Mouse (Mus musculus) left cerebral cortex, postnatal 36 days (tissue): ENCODE measurements around the gene Chid1. TPM values are rescaled to one million over a fixed set of nuclear protein-coding genes. Genes with fewer than 3 reads are reported as not detected.

Source experiments
- DNase-seq, 2 experiments: peaks; one replicate each; pipeline ENCODE4 v3.0.0; 2021 to 2022; ENCODE audit warnings: low spot score in 2 of 2, mixed read lengths in 1 of 2
- intact Hi-C: fragments of 180-260 bp; cut with DNase I; formaldehyde crosslinking; loops from one replicate; pipeline ENCODE4 v1.15.1; 2025
- total RNA-seq, 2 experiments: library from RNA; stranded (reverse); gene quantifications; 2 replicates each; pipeline ENCODE4 v1.2.3; 2021

The Chid1 gene
- total RNA-seq, 2 experiments from 2014 or later = 67.2 to 68.4 TPM

DNA sequence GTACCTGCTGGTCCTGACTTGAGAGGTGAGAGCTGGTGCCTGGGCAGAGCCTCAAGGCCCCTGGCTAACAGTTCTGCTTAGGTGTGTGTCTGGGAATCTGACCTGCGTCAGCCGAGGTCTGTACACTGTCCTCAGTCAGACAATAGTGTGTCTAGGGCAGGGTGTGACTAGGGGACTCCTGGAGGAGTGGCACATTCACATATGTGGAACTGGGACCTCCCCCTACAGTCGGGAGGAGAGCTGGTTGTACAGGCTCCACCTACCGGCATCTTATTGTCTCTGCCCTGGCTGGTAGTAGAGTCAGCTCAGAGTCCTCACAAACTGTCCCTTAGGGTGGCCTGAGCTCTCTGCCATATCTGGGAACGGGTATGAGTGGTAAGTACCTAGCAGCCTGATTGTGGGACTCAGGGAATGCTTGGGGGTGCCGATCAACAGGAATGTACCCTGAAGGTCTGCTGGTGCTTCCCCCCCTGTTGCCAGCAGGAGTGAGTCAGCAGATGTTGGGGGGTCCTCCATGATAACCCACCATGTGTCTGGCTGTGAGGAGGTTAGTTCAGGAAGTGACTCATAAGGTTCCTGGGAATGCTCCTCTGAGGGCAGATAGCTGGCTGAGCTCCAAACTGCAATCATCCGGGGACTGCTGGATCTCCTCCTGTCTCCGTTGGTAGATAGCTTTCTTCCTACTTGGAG, 71.0 kb downstream of the Chid1 start:
- intact Hi-C loops = no loop called here
- peak; percentile 50 to 58 for DNase-seq

DNA sequence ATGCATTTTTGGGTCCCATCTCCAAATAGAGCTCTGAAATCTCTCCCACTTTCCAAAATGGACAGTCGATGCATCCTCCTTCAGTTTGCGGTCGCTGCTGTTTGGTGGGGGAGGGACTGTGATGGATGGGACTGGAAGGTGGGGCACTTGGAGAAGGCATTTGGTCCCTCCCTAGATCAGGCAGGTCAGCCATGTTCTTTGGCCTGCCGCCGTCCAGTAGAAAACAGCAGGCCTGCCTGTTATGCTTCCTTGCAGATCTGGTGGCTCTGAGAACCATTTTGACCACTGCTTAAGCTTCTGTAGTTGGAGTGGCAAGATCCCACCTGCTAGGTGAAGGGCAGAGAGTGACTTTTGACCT, 71.5 kb downstream of the Chid1 start:
- intact Hi-C loops = no loop called here
- no peak for DNase-seq

DNA sequence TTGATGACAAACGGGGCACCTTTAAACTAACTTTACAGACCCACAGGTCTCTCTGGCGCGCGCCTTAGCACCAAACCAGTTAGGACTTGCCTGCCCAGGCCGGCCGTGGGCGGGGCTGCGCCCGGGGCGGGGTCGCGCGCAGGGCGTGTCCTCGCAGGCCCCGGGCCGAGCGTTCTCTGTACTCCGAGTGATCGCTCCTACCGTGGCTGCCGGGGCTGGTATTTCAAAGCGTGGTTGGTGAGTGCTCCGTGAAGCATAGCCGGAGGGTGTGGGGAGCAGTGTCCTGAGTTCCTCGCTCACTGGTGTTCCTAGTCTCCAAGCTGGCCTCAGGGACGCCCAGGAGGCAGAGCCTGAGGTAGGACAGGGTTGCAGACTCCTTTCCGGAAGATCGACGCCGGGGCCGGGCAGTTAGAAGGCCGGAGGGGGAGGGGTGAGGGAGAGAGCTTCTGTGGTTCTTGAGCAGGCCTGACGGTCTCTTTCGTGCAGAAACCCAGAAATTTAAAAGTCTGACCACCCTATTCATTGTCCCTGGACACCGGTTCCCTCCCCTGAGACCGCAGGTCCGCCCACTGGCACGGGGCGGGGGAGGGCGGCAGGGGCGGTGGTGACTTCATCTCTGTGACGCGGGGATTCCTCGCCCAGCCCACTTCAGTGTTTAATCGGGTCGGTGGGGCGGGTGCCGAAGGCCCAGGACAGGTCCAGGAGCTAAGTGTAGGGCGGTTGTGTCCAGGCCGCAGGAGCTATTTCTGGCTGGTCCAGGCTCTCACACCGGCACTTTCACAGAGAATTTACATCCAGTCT, 72.2 kb downstream of the Chid1 start, which contains the start of gene Cd151:
TSS of gene Cd151 (plus strand) at position 163 of the 801 bp plus-strand sequence.
- intact Hi-C loops = no loop called here
- DNase-seq = peak; percentile 70 to 74

DNA sequence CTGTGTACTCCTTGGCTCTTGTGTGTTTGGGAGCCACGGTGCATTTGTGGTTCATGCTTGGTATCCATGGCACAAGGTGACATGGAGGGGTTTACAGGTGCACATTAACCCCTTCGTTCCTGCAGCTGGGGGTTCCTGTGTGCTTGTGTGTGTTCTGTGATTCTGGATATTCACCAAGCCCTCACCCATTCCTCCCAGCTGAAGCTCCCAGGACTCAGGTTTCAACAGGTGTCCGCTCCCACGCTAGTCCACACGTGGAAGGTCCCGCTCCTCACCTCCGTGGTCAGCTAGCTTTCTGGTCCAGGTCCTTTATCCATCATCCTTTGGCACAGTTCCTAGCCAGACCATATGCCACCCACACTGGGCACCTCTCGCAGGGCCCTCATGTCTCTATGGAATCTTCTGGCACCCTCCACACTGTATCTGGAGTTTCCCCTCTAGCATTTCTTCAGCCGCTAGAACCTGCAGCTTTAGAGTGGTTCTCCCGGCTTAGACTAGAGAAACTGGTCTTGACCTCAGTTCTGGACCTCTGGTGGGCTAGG, 73.0 kb downstream of the Chid1 start:
- no peak for DNase-seq
- intact Hi-C loops = no loop called here

DNA sequence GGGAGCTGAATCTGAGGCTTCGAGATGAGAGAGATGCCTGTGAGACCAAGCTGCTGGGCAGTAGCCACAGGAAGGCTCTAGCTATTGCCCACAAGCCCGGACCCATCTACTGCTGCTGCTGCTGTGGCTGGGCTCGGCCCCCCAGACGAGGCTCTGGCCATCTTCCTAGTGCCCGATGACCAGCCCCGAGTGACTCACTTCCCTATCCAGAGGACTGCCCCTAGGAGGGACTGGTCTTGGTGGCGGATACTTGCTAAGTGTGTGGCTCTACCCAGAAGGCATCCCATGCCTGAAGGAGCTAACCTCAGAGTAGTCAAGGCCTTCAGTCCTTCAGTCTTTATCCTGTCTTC, 73.6 kb downstream of the Chid1 start:
- intact Hi-C loops = no loop called here
- DNase-seq = no peak

DNA sequence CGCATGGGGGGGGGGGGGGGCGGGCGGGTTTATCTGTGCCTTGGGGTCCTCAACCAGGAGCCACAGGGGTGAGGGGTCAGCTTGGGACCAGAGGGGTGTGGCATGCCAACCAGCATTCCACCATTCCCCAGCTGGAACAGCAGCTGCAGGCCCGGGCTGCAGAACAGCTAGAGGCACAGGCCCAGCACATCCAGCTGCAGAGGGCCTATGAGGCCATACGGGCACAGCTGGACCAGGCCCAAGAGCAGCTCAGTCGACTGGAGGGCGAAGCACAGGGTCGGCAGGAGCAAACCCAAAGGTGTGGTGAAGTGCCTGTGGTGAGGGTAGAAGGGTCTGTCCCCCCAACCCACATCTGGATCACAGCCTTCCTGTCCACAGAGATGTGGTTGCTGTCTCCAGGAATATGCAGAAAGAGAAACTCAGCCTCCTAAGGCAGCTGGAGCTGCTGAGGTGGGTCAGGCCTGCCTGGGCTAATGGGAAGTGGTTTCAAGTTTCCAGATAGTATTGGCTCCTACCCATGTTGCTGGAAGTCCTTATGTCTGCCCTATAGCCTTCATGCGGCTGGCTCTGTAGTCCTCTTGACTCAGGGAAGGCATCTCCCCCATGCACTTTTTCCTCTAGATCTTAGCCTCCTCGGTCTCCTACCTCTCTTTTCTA, 74.1 kb downstream of the Chid1 start:
- no peak for DNase-seq

DNA sequence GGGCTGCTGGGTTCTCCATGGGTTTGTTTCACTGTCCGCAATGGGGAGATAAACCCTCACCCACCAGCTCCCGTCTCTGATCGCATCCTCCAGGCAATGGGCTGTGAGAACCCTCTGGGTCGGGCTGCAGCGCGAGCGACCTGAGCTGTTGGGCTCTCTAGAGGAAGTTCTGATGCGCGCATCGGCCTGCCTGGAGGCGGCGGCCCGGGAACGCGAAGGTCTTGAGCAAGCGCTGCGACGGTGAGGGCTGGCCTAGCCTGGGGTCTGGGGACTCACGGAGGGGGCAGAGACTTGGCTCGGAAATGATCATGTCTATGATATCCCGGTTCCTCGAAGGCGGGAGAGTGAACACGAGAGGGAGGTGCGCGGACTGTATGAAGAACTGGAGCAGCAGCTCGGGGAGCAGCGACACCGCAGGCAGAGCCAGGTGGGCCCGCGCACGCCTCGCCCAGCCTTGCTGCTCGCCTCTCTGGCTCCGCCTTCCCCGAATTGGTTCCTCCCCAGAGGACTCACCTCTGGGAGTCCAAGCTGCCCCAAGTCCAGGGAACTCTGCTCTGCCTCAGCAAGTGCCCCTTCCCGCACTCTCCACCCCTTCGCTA, 75.0 kb downstream of the Chid1 start:
- no peak for DNase-seq
- intact Hi-C loops = no loop called here

More for the DNA sequence above, 74.1 kb downstream of the Chid1 start:
- intact Hi-C loops = no loop called here

DNA sequence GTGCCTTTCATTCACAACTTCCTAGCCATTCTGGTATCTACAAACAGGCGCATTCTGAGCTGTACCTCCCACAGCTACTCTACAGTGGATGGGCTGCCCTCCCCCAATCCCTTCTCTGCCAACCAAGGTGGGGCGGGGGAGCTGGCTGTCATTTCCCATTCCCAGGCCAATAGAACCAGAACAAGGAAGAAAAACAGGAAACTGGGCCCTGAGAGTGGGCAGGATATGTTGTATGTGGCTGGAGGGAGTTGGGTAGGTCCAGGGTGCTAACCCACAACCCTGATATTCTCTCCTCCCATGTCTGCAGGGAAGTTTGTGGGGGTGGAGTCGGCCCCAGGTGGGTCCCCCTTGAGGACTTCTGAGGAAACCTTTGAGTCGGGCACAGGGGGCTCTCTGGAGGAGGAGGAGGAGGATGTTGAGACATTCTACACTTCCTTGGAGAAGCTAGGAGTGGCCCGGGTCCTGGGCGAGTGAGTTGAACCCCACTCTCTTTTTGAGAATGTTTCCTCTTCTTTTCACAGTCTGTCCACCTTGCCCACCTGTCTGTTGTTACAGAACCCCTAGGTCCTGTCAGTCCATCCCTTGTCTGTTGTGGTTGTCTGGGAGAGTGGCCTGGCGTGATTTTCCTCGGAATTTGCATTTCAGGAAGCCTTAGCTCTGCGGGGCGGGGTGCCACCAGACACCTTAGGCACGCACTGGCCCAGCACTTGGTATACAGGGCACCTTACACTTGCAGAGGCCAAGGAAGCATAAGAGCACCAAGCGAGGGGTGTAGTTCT, 75.6 kb downstream of the Chid1 start:
- intact Hi-C loops = no loop called here

DNA sequence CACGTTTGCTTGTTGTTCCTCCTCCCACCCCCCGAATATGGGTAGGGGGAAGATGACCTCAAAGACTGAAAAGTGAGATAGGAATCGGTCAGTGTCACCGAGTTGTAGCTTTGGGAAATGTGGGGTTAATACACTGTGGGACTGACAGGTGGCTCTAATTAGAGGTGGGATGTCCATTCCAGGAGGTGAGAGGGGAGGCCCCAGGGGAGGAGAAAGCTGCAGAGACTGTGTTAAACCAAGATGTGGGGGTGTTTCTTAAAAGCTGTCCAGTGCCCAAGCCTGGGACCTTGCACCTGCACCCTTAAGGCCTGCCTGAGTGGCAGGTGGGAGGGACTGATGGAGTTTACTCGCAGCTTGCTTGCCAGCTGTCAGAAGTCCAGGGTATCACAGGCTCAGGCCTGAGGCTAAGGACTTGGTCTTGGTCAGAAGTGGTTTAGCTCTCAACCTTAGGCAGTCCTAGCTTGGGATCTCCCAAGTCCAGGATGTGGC, 77.3 kb downstream of the Chid1 start:
- intact Hi-C loops = no loop called here
- DNase-seq = no peak

More for the DNA sequence above, 75.6 kb downstream of the Chid1 start:
- DNase-seq = no peak

DNA sequence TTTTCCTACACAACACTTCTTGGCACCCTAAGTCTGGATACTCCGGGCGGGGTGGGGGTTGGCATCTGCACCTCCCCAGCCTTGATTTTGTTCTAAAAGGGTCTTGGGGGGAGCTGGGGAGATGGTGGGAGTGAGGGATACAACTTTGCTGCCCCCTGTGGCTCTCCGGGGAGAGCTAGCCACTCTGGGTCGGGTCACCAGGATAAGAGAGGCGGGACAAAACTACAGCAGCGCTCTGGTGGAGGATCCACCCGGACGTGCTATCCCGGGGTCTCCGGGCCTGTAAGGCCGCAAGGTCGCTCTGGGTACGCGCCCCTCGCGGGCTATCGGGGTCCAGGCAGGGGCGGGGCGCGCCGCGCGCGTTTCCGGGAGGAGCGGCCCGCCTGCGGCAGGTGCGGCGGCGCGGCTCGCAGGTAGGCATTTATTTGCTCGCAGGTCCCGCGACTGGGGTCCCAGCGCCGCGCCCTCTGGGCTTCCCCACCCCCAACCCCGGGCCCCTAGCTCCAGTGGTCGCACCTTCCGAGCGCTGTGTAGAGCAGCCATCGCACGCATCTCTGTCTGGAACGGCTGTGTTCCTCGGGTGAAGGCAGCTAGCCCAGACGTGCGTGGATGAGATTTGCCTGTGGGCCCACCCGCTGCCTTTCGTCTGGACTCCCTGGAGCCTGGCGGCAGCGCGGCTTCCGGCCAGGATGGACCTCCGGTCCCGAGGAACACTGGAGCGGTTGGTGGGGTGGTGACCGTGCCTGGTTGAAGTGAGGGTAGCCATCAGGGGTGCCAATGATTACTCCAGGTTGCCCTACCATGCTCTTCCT, 77.9 kb downstream of the Chid1 start:
- DNase-seq = no peak
- intact Hi-C loops = no loop called here

DNA sequence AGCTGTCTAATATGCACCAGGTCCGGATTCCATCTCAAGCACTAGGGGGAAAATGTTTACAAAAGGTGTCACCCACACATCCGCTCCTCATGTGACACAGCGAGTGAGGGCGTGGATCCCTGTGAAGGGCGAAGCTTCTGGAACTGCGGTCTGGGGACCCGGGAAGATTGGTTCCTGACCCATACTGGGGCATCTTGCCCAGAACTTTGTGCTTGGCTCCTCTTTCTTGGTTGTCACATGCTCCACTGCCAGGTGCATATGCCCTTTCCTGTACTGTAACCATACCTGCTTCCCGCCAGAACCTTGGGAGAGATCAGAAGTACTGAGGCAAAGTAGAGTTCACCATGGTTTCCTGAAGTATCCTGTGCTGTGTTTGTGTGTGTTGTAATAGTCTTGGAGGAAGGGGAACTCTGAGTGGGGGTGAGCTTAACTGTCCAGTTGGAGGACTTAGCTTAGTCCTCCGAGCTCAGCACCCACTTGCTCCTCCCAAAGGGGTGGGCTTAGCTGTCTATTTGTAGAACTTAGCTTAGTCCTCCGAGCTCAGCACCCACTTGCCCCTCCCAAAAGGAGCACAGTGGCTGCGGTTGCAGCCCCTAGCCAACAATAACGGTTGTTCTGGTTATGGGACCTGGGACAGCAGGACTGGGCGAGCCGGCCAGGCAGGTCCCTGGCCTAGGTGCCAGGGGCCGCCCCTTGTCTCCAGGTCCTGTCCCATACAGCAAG, 79.1 kb downstream of the Chid1 start, which contains the start of gene Cracr2b:
TSS of gene Cracr2b (plus strand) at position 704 of the 723 bp plus-strand sequence.
- no peak for DNase-seq

DNA sequence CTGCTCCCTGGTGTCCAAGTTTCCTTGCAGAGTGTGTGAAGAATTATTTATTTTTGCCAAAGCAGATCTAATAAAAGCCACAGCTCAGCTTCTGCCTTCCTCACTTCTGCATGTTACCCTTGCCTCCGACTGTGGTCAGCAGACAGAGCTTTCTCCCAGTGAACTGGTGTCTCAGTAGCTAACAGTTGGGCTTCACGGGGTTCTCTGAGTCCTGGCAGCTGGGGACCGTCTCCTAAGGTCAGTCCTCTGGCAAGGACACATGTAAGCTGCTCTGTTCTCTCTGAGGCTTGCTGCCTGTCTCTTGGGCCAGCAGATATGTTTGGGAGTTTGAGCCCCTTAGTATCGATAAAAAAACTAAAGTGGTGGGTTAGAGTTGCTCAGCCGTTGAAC, 79.7 kb downstream of the Chid1 start:
- DNase-seq = no peak
- intact Hi-C loops = no loop called here

More for the DNA sequence above, 79.1 kb downstream of the Chid1 start, which contains the start of gene Cracr2b:
- intact Hi-C loops = no loop called here

DNA sequence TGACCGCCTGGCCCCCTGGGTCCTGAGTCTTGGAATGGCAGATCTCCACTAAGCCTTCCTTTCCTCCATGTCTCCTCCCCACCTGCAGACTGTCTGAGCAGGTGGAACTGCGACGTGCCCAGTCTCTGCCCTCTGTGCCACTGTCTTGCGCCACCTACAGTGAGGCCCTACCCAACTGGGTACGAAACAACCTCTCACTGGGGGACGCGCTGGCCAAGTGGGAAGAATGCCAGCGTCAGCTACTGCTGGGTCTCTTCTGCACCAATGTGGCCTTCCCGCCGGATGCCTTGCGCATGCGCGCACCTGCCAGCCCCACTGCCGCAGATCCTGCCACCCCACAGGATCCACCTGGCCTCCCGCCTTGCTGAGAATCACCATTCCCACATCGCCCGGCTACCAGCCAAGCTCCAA, 80.4 kb downstream of the Chid1 start:
- no peak for DNase-seq
- intact Hi-C loops = loop anchor here (5.0 kb wide), 1 partner anchor 47 kb away; the partner anchor contains the start of gene Gatd1

DNA sequence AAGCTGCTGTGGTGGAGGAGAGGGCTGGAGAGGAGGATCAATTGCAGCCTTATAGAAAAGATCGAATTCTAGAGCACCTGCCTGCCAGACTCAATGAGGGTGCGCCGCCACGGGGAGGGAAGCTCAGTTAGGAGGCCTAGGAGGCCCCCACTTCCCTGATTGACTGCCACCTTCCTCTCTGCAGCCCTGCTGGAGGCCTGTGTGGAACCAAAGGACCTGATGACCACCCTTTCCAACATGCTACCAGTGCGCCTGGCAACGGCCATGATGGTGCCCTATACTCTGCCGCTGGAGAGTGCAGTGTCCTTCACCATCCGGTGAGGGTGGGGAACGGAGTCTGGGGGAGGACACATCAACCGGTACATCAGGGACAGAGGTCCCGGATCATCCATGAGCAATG, 81.0 kb downstream of the Chid1 start:
- DNase-seq = no peak
- intact Hi-C loops = loop anchor here (5.0 kb wide), 1 partner anchor 46 kb away; the partner anchor contains the start of gene Gatd1

DNA sequence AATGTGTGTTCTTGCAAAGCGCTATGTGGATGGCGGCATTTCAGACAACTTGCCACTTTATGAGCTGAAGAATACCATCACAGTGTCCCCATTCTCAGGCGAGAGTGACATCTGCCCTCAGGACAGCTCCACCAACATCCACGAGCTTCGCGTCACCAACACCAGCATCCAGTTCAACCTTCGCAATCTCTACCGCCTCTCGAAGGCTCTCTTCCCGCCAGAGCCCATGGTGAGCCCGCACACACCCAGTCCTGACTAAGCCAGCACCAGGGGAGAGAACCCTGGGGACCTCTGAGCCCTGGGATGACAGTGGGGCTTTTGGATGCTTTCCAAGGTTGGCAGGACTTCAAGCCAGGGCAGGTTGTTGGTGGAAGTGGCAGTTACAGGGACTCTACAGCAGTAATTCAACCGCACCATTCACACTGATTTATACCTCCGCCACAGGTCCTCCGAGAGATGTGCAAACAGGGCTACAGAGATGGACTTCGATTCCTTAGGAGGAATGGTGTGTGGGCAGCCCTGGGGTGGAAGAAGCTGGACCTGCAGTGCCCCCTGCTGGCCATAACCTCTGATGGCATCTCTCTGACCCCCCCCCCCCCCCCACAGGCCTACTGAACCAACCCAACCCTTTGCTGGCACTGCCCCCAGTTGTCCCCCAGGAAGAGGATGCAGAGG, 81.5 kb downstream of the Chid1 start:
- intact Hi-C loops = loop anchor here (5.0 kb wide), 1 partner anchor 46 kb away; the partner anchor contains the start of gene Gatd1
- DNase-seq = peak in 1 of 2 experiments; percentile 12

DNA sequence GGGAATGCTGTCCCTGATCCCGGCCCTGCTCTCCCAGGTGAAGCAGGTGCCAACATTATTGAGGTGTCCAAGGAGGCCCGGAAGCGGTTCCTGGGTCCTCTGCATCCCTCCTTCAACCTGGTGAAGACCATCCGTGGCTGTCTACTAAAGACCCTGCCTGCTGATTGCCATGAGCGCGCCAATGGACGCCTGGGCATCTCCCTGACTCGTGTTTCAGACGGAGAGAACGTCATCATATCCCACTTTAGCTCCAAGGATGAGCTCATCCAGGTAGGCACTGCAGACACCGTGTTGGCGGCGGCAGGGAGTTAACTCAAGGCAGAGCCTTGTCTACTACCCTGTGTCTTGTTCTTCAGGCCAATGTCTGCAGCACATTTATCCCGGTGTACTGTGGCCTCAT, 82.4 kb downstream of the Chid1 start:
- intact Hi-C loops = loop anchor here (5.0 kb wide), 1 partner anchor 45 kb away; the partner anchor contains the start of gene Gatd1
- no peak for DNase-seq

DNA sequence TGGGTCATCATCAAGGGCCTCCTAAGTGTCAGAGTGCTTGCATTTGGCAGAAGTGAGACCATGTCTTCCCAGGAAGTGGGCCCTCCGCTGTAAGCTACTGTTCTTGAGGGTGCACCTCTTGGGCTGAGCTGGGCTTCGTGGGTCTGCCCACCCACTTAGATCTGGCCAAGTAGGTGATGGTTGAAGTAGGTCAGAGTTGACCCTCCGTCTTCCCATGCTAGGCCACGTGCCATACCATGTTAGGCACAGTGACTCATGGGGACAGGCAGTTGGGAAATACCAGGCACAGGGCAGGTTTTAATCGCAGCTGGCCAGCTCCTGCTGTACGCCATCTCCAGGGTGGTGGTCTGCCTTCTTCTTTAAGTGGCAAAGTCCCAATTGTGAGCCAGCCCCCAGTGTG, 82.9 kb downstream of the Chid1 start:
- DNase-seq = no peak
- intact Hi-C loops = loop anchor here (5.0 kb wide), 1 partner anchor 44 kb away; the partner anchor contains the start of gene Gatd1
